Mouse (Mus musculus) kidney, postnatal 36 days (tissue): Measurements from ENCODE around the gene Egln1.

ENCODE experiments used
- DNase-seq, 2 experiments: peaks; one replicate each; pipeline ENCODE4 v3.0.0; 2021 to 2022; ENCODE audit warnings: mixed read lengths in 2 of 2

Gene Egln1

GRCm38 (mm10) chr8:124949209-124950068 is at the start of gene Egln1:
TSS of gene Egln1 (minus strand) at chr8:124949324.
- DNase-seq: peak; percentile 82 to 89

GRCm38 (mm10) chr8:124995776-124996175 is 46.7 kb upstream of the Egln1 start:
- no peak for DNase-seq

DNA sequence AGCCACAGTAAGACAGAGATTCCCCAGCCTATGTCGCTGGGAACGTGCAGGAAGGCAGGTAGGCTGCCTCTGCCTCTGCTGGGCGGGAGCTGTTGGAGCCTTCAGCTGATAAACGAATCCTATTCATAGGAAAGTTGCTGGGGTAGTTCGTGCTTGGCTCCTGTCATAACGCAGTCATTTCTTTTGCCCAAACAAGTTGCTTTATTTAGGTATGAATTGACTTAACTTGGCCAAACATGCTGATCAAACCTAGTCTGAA is 42.5 kb upstream of the Egln1 start:
- no peak for DNase-seq

- DNase-seq: no peak
These were observed 42.0 kb upstream of the Egln1 start for GRCm38 (mm10) chr8:124990923-124991667.

DNA sequence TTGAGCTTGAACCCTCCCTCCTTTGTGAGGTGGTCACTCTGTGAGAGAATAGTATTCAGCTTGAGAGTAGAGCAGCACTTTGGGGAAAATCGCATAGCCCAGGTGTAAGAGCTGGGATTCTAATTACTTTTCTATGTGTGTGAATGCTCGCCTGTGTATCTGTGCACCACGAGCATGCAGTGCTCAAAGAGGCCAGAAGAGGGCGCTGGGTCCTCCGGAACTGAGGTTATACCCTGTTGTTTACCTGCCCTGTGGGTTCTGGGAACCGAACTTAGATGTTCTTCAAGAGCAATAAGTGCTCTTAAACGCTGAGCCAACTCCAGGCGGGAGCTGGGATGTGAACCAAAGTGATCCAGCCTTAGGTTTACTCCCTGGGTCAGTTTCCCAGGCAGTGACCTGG is 31.7 kb upstream of the Egln1 start:
- no peak for DNase-seq

GRCm38 (mm10) chr8:124980036-124980435 is 30.9 kb upstream of the Egln1 start:
- no peak for DNase-seq

GRCm38 (mm10) chr8:124978026-124978425 is 28.9 kb upstream of the Egln1 start:
- DNase-seq: no peak

GRCm38 (mm10) chr8:124976211-124976610 is 27.1 kb upstream of the Egln1 start:
- no peak for DNase-seq

DNA sequence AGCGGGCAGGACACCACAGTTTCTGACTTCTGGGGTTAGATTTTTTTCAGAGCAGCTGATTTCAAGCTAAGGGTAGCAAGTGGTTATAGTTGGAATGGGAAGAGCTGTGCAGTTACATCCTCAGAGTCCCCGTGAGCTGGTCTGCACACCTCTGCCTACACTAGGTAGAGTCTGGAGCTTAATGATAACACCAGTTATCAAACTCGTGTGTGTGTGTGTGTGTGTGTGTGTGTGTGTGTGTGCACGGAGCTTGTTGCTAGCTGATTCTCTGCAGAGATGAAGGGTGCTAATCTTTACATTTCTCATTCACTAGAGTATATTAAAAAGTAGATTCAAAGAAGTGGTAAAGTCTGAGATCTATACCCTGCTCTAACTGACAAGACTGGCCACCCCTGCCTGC is 25.1 kb upstream of the Egln1 start:
- DNase-seq: no peak

- peak; percentile 32 to 44 for DNase-seq
These were observed 24.1 kb upstream of the Egln1 start for GRCm38 (mm10) chr8:124973221-124973620.

GRCm38 (mm10) chr8:124970312-124970933 is 21.3 kb upstream of the Egln1 start:
- DNase-seq: no peak

DNA sequence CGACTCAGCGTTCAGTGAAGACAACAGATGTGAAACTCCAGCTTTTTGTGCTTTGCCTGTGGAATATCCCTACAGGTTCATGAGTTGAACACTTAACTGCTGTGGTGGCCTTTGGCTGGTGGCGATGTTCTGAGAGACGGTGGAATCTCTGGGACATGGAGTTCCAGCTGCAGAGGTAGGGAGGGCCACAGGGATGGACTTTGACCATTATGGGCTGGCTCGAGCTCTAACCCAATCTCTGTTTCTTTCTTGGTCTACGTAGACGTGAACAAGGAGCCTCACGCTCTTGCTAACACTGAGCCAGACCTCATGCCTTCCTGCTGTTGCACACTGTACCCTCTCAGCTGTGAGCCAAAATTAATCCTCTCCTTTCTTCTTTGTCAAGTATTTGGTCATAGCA is 15.8 kb upstream of the Egln1 start:
- DNase-seq: peak; percentile 56 to 66

GRCm38 (mm10) chr8:124963246-124963645 is 14.1 kb upstream of the Egln1 start:
- no peak for DNase-seq

- peak; percentile 48 to 67 for DNase-seq
These were observed 11.2 kb upstream of the Egln1 start for GRCm38 (mm10) chr8:124960226-124960880.

DNA sequence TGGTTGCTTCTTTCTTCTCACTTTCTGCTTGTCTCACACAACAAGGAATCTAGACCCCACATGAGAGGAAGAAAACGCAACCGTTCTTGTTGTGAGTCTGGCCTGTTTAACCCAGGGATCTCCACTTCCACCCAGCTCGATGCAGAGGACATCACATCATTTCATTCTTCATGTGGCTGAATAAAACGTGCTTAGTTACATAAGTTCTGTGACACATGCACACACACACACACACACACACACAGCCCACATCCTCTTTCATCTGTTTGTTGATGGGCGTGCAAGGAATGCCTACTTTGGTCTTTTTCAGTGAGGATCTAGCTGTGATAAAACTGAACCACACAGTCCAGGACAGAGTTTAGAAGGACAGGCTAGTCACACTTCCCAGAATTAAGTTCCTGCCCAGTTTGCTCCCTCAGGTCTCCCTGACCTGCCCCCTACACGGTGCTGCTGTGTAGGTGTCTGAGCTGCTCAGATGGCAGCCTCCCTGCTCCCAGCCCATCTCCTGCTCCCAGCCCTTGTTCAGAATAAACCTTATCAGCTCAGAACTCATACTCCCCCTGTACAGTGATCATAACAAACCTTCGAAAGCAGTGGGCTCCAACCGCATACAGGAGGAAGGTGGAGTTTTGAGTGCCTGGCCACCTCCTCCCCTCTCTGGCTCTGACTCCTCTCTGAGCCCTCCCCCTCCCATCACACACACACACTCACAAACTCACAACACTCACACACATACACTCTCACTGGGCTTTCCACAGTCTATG is 10.5 kb upstream of the Egln1 start:
- no peak for DNase-seq

DNA sequence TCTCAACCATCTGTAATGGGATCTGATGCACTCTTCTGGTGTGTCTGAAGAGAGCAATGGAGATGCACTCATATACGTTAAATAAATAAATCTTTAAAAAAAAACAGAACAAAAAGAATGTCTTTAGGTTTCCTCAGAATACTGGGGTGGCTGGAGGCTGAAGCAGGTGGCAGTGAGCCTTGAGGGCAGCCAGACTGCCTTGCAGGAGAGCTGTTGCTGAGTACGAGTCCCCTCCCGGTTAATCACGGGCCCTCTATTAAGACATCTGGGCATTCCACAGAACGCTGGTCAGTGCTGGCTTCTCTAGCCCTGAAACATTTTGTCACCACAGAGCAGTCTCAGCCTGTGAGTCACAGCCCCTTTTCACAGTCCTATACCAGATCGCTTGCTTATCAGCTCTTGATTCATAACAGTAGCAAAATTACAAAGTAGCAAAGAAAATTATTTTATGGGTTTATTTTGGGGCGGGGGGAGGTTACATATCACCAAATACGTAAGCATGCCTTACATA is 5.5 kb upstream of the Egln1 start:
- no peak for DNase-seq

DNA sequence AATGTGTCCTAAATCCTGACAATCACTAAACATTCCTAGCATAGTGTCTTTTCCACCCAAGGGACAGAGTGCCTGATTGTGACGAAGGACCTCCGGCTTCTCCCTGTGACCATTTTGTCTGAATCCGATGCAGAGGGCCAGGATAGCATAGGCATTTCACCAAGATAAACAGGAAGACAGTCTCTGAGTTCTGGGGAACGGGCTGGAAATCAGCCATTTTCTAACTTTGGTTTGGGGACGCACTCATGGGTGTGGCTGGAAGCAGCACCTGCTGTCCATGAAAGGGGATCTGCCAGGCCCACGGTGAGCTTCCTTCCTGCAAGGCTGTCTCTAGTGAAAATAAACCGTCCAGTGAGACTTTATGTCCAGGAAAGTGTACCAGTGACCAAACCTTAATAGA is 4.1 kb upstream of the Egln1 start:
- DNase-seq: peak; percentile 29 to 58

DNA sequence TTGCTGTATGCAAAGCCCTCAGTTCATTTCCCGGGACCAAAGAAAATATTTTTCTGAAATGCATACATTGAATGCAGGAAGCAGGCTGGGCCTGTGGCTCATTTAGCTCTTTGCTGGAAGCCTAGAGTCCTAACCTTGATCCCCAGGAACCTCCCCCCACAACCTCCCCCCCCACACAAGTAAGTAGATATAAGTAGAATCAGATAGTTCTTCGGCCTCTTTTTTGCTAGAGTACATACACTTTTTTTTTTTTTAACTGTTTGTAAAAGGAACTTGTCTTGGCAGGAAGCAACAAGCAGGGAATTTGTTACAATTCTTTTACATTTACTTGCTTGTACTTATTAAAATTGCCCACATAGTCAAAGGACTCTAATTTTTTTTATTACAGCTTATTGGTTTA is 1.7 kb upstream of the Egln1 start:
- DNase-seq: no peak

- DNase-seq: peak in 1 of 2 experiments; percentile 22
These were observed 939 bp upstream of the Egln1 start for GRCm38 (mm10) chr8:124950069-124950456.

DNA sequence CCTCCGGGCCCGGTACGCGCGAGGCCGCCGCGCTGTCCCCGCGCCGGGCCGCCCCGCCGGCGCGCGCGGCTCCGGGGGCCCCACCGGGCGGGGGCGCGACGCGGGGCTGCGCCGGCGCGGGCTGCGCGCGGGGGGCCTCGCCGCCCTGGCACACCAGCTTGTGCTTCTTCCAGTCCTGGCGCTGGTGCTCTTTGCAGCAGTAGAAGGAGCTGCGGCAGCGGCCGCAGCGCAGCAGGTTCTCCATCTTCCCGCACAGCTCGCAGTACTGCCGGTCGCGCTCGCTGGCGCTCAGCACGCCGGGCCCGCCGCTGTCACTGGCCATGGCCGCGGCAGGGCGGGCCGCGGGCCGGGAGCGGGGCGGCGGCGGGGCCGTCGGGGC is 402 bp downstream of the Egln1 start:
- no peak for DNase-seq

DNA sequence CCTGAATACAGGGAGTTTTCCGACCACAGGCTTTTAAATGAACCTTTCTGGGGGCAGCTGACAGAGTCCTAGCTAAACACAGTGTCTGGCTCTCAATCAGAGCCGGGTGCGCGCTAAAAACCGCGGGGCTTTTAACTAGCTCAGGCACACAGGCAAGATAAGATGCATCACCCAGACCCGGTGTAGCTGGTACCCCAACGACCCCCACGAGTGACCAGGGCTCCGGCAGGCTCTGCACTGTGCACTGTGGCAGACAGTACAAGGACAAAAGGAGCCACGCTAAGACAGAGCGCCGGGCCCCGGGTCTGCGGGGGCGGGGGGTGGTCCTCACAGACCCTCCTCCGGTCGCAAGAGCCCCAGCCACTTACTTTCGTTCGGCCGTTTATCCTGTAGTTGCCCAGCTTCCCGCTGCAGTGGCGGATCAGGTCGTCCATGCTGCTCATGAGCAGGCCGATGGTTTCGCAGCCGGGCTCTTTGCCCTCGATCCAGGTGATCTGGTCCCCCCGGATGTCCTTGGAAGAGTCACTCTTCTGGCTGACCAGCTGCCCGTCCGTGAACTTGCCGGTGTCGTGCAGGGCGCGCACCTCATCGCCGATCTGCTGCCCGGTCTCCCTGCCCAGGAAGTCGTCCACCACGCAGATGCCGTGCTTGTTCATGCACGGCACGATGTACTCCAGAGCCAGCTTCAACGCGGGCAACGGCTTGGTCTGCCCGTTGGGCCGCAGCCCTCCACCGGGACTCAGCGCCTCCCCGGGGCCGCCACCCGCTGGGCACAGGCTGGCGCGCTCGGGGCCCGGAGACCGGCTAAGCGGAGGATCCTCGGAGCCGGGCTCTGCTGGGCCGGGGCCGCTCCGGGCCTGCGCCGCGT is 1.0 kb downstream of the Egln1 start:
- DNase-seq: peak in 1 of 2 experiments; percentile 67
